Mouse (Mus musculus) intestine, embryonic 14.5 days (tissue): ENCODE measurements around the gene Insc. TPM values are rescaled to one million over a fixed set of nuclear protein-coding genes. Genes with fewer than 3 reads are reported as not detected.

ENCODE experiments used
- ATAC-seq: fragments of 200-750 bp; cut with Nextera tagmentation; replicated peaks from 2 replicates; pipeline ENCODE4 v1.8.0; 2017; ENCODE audit warnings: low read depth, moderate number of reproducible peaks, moderate TSS enrichment, moderate library complexity; ENCODE audit not compliant: low FRiP score, low TSS enrichment
- DNase-seq: peaks from one replicate; pipeline ENCODE4 v3.0.0-alpha.2; 2018; ENCODE audit warnings: low spot score
- H3K27ac ChIP-seq: fragments of 300-500 bp; sonication (generic); 2 replicates; pipeline ENCODE4 v1.5.1; 2014; ENCODE audit warnings: low read depth, mild to moderate bottlenecking, control low read depth
- H3K27me3 ChIP-seq: fragments of 300-500 bp; sonication (generic); replicated peaks from 2 replicates; pipeline ENCODE4 v1.6.1; 2014; ENCODE audit warnings: low read length, control low read depth; ENCODE audit not compliant: control insufficient read depth, insufficient read depth
- H3K36me3 ChIP-seq: fragments of 300-500 bp; sonication (generic); 2 replicates; pipeline ENCODE4 v1.6.1; 2014; ENCODE audit warnings: low read length, control low read depth; ENCODE audit not compliant: control insufficient read depth, insufficient read depth
- H3K4me1 ChIP-seq: fragments of 300-500 bp; sonication (generic); replicated peaks from 2 replicates; pipeline ENCODE4 v1.6.1; 2014; ENCODE audit warnings: low read length, control low read depth, mixed read lengths; ENCODE audit not compliant: control insufficient read depth, insufficient read depth
- H3K4me2 ChIP-seq: fragments of 300-500 bp; sonication (generic); 2 replicates; pipeline ENCODE4 v1.6.1; 2014; ENCODE audit warnings: low read length
- H3K4me3 ChIP-seq: fragments of 300-500 bp; sonication (generic); 2 replicates; pipeline ENCODE4 v1.5.1; 2014; ENCODE audit warnings: low read depth, low read length, control low read depth, mixed read lengths
- H3K9ac ChIP-seq: fragments of 300-500 bp; sonication (generic); 2 replicates; pipeline ENCODE4 v1.6.1; 2014; ENCODE audit warnings: mild to moderate bottlenecking, low read length
- H3K9me3 ChIP-seq: fragments of 300-500 bp; sonication (generic); 2 replicates; pipeline ENCODE4 v1.6.1; 2016; ENCODE audit warnings: low read length, control low read depth; ENCODE audit not compliant: control insufficient read depth
- WGBS: fragments of 180-500 bp; shearing (Covaris S2); extraction: QIAGEN DNeasy Blood & Tissue Kit; methylation state at CpG from one replicate; pipeline ENCODE4 v1.1.7; 2014; 5-methylcytosine and 5-hydroxymethylcytosine counted together
- polyA plus RNA-seq: library from polyadenylated mRNA; unstranded; fragments of >200 nt; fragmentation: Nextera tagmentation; extraction: Ambion mirVana; gene quantifications from 2 replicates; pipeline ENCODE4 v1.2.1, GENCODE M21; 2014

Insc gene
- polyA plus RNA-seq, 1 experiment from 2014 or later = 20.8 TPM

- Histone ChIP-seq H3K4me2 (no peak overlapping the region), H3K4me3 (no peak overlapping the region), H3K4me1 (no peaks in the 10 kb centered on the region), H3K9ac (no peak overlapping the region), H3K27me3 (no peaks in the 10 kb centered on the region), H3K9me3 (no peaks in the 10 kb centered on the region), H3K36me3 (no peaks in the 10 kb centered on the region), H3K27ac (no peak overlapping the region)
- 58% methylated on average over 6 of the region's 6 CpGs for WGBS
- DNase-seq = peak; percentile 32
- no peak for ATAC-seq
Observed at GRCm38 (mm10) chr7:114792026-114792425, 48.5 kb downstream of the Insc start.

GRCm38 (mm10) chr7:114794400-114794799 lies 50.9 kb downstream of the Insc start:
- Histone ChIP-seq H3K4me3 (no peak overlapping the region), H3K27ac (no peak overlapping the region), H3K4me2 (no peak overlapping the region), H3K9me3 (no peaks in the 10 kb centered on the region), H3K4me1 (no peaks in the 10 kb centered on the region), H3K36me3 (no peaks in the 10 kb centered on the region), H3K9ac (no peak overlapping the region), H3K27me3 (no peaks in the 10 kb centered on the region)
- 67% methylated on average over 2 of the region's 2 CpGs for WGBS
- ATAC-seq (no peak), DNase-seq (peak; percentile 28)

DNA sequence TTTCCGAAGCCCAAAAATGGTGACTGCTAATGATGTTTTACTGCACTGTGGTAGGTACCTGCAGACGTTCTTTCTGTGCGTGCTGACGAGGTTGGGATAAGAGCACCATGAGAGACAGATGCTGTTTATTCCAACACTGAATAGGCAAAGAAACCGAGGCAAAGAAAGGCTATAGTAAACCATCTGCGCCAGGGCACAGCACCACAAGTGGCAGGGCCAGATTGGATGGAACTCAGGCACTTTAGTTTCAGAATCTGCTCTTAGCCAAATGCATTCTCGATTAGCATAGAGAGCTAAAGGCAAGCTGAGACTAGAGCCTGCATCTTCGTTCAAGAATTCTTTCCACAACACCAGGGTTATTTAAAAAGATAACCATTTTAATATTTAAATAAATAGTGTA lies 59.1 kb downstream of the Insc start:
- ATAC-seq (no peak), DNase-seq (no peak)
- H3K4me1 ChIP-seq = no peaks in the 10 kb centered on the region
- no peaks in the 10 kb centered on the region for H3K27me3 ChIP-seq
- H3K36me3 ChIP-seq = no peaks in the 10 kb centered on the region
- no peak overlapping the region for H3K4me2 ChIP-seq
- H3K9me3 ChIP-seq = no peaks in the 10 kb centered on the region
- no peak overlapping the region for H3K9ac ChIP-seq
- H3K4me3 ChIP-seq = no peak overlapping the region
- WGBS = 80% methylated on average over 8 of the region's 8 CpGs
- no peak overlapping the region for H3K27ac ChIP-seq

DNA sequence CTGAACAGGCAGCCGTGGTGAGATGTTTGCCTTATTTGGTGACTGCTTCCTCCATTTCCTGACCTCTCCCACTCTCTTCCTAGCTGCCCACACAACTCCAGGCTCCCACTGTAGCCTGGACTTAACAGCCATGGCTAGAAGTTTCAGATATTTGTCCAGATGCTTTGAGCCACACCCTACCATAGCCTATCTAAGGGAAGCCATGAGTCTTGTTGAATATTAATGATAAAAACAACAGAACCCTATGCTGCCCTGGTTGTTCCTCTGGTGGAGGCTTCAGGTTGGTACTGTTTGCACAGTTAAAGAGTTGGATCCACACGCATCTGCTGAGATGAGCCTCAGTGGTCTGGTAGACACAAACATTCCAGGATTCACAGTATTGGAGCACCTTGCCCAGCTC lies 61.8 kb downstream of the Insc start:
- 75% methylated on average over 2 of the region's 2 CpGs for WGBS
- Histone ChIP-seq H3K36me3 (no peaks in the 10 kb centered on the region), H3K4me3 (no peak overlapping the region)

DNA sequence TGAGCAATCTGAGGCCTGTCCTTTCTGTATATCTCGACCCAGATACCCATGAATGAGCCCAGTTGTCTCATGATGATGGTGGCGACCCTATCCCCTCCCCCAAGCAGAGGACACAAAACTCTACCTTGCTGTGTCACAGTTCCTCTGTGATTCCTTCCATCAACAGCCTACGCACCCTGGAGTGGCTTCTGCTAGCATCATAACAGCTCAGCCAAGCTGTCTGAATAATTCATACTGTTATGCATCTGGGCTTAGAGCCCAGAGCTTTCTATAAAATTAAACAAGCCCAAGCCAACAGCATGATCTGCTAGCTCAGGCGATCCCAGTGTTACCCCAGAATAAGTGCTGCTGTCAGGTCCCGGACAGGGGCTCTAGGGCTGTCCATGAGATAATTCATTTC lies 63.8 kb downstream of the Insc start:
- no peaks in the 10 kb centered on the region; the same call in 1 of the 2 replicates for H3K9me3 ChIP-seq
- H3K27ac ChIP-seq = no peak overlapping the region
- H3K27me3 ChIP-seq = no peaks in the 10 kb centered on the region
- no peak overlapping the region for H3K4me3 ChIP-seq
- WGBS = 66% methylated on average over 5 of the region's 5 CpGs
- no peaks in the 10 kb centered on the region for H3K4me1 ChIP-seq
- no peak overlapping the region for H3K4me2 ChIP-seq
- ATAC-seq = no peak
- no peak for DNase-seq
- H3K9ac ChIP-seq = no peak overlapping the region
- no peaks in the 10 kb centered on the region for H3K36me3 ChIP-seq

More for the DNA sequence above, 61.8 kb downstream of the Insc start:
- no peak overlapping the region for H3K9ac ChIP-seq
- no peak for DNase-seq
- no peaks in the 10 kb centered on the region for H3K27me3 ChIP-seq
- no peak overlapping the region for H3K4me2 ChIP-seq
- no peaks in the 10 kb centered on the region for H3K9me3 ChIP-seq
- ATAC-seq = no peak
- H3K4me1 ChIP-seq = no peaks in the 10 kb centered on the region
- H3K27ac ChIP-seq = no peak overlapping the region

DNA sequence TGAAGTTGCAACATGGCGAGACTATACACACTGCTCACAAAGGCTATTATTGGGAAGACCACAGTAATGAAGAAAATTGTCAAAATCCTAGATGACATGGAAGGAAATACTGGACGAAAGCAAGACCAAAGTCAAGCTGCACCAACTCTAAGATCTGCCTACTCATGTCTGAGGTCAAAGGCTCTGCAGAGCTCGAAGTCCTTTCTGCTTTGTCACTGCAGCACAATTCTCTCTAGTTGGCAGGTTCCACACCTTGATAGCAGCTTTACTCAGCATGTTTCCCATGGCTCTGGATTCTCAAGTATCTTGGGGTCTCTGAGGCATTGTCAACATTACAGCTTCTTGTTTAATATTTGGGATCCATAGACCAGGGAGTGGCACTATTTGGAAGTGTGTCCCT lies 64.8 kb downstream of the Insc start:
- Histone ChIP-seq H3K4me2 (no peak overlapping the region), H3K36me3 (no peaks in the 10 kb centered on the region), H3K4me1 (no peaks in the 10 kb centered on the region), H3K9me3 (no peaks in the 10 kb centered on the region; the same call in 1 of the 2 replicates), H3K27ac (no peak overlapping the region), H3K27me3 (no peaks in the 10 kb centered on the region), H3K4me3 (no peak overlapping the region), H3K9ac (no peak overlapping the region)
- ATAC-seq (no peak), DNase-seq (no peak)
- WGBS = 86% methylated on average over 3 of the region's 3 CpGs

GRCm38 (mm10) chr7:114817291-114817806 lies 73.9 kb downstream of the Insc start:
- ATAC-seq (peak; percentile 89), DNase-seq (peak; percentile 94)
- 13% methylated on average over 6 of the region's 6 CpGs for WGBS

DNA sequence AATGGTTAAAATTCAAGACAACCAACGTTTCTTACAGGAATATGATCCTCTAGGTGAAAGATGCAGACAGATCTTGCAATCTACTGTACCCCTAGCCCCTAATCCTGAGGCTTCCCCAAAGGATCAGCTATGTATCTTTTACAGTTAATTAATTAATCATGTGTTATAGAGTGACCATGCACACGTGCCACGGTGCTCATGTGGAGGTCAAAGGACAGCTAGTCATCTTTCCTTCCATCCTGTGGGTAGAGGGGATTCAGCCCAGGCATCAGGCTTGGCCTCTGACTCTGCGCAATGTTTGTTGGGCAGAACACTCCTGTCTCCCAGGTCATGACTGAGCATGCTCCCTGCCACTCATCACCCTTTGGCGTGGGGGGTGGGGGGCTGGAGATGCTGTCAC lies 74.4 kb downstream of the Insc start:
- ATAC-seq (peak; percentile 42; the same call in 1 of the 2 replicates), DNase-seq (no peak)
- H3K27me3 ChIP-seq = no peaks in the 10 kb centered on the region
- H3K36me3 ChIP-seq = no peaks in the 10 kb centered on the region
- no peaks in the 10 kb centered on the region for H3K4me1 ChIP-seq
- H3K9me3 ChIP-seq = no peaks in the 10 kb centered on the region
- 35% methylated on average over 5 of the region's 5 CpGs for WGBS
- H3K9ac ChIP-seq = no peak overlapping the region
- no peak overlapping the region for H3K4me2 ChIP-seq
- H3K4me3 ChIP-seq = no peak overlapping the region
- H3K27ac ChIP-seq = no peak overlapping the region

More at GRCm38 (mm10) chr7:114817291-114817806, 73.9 kb downstream of the Insc start:
- no peaks in the 10 kb centered on the region for H3K9me3 ChIP-seq
- no peaks in the 10 kb centered on the region for H3K36me3 ChIP-seq
- H3K27me3 ChIP-seq = no peaks in the 10 kb centered on the region
- H3K4me1 ChIP-seq = no peaks in the 10 kb centered on the region
- H3K27ac ChIP-seq = no peak overlapping the region
- H3K4me2 ChIP-seq = no peak overlapping the region
- no peak overlapping the region for H3K4me3 ChIP-seq
- no peak overlapping the region for H3K9ac ChIP-seq

DNA sequence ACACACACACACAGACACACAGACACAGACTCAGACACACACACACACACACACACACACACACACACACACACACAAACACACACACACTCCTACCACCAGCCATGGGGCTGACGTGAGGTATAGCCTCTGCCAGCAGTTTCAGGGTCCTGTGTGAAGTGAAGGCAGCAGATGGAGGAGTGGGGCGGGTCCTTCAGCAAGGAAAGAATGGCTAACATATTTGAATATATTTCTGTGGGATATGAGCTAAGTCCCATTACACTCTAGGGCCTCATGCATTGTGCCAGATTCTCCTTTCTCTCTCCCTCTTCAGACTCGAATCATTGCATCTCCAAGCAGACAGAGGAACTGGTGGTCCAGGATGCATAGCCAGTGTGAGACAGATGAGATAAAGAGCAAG lies 74.9 kb downstream of the Insc start:
- no peaks in the 10 kb centered on the region for H3K36me3 ChIP-seq
- 85% methylated on average over 3 of the region's 3 CpGs for WGBS
- no peaks in the 10 kb centered on the region for H3K9me3 ChIP-seq
- H3K27ac ChIP-seq = no peak overlapping the region
- no peak overlapping the region for H3K4me3 ChIP-seq
- no peak overlapping the region for H3K4me2 ChIP-seq
- no peaks in the 10 kb centered on the region for H3K27me3 ChIP-seq
- no peaks in the 10 kb centered on the region for H3K4me1 ChIP-seq
- ATAC-seq (no peak), DNase-seq (no peak)
- H3K9ac ChIP-seq = no peak overlapping the region
